Mouse (Mus musculus) embryonic facial prominence, embryonic 13.5 days (tissue): ENCODE measurements around the gene Cox14. TPM values are rescaled to one million over a fixed set of nuclear protein-coding genes. Genes with fewer than 3 reads are reported as not detected.
"Not testable (repeated sequence)": the region's sequence is repeated elsewhere in the genome, so short reads cannot be mapped to it uniquely, and the experiment has no call there.

Experiments
- ATAC-seq: fragments of 200-750 bp; cut with Nextera tagmentation; 2 replicates; pipeline ENCODE4 v1.8.0; 2017; ENCODE audit warnings: low read depth; ENCODE audit not compliant: insufficient number of reproducible peaks, insufficient read depth, low FRiP score, low TSS enrichment
- H3K27ac ChIP-seq: fragments of 300-500 bp; sonication (generic); 2 replicates; pipeline ENCODE4 v1.5.1; 2015; ENCODE audit warnings: moderate library complexity, mild to moderate bottlenecking, inconsistent platforms
- H3K27me3 ChIP-seq: fragments of 300-500 bp; sonication (generic); 2 replicates; pipeline ENCODE4 v1.6.1; 2015; ENCODE audit warnings: mild to moderate bottlenecking, inconsistent platforms
- H3K36me3 ChIP-seq: fragments of 300-500 bp; sonication (generic); 2 replicates; pipeline ENCODE4 v1.6.1; 2015; ENCODE audit warnings: mild to moderate bottlenecking, inconsistent platforms
- H3K4me1 ChIP-seq: fragments of 300-500 bp; sonication (generic); 2 replicates; pipeline ENCODE4 v1.6.1; 2015; ENCODE audit warnings: inconsistent platforms
- H3K4me2 ChIP-seq: fragments of 300-500 bp; sonication (generic); 2 replicates; pipeline ENCODE4 v1.6.1; 2015; ENCODE audit warnings: moderate library complexity, mild to moderate bottlenecking, inconsistent platforms
- H3K4me3 ChIP-seq: fragments of 300-500 bp; sonication (generic); 2 replicates; pipeline ENCODE4 v1.5.1; 2015; ENCODE audit warnings: mild to moderate bottlenecking, inconsistent platforms
- H3K9ac ChIP-seq: fragments of 300-500 bp; sonication (generic); 2 replicates; pipeline ENCODE4 v1.6.1; 2015; ENCODE audit warnings: mild to moderate bottlenecking, inconsistent platforms
- H3K9me3 ChIP-seq: fragments of 300-500 bp; sonication (generic); 2 replicates; pipeline ENCODE4 v1.6.1; 2016; ENCODE audit warnings: inconsistent platforms
- WGBS: fragments of 180-500 bp; shearing (Covaris S2); methylation state at CpG from one replicate; pipeline ENCODE4 v1.1.7; 2015; ENCODE audit warnings: mixed read lengths; 5-methylcytosine and 5-hydroxymethylcytosine counted together
- polyA plus RNA-seq: library from polyadenylated mRNA; unstranded; fragments of >200 nt; fragmentation: Nextera tagmentation; extraction: Ambion mirVana; gene quantifications from 2 replicates; pipeline ENCODE4 v1.2.1, GENCODE M21; 2015

Cox14 gene
- polyA plus RNA-seq, 1 experiment from 2014 or later: 144 TPM

DNA sequence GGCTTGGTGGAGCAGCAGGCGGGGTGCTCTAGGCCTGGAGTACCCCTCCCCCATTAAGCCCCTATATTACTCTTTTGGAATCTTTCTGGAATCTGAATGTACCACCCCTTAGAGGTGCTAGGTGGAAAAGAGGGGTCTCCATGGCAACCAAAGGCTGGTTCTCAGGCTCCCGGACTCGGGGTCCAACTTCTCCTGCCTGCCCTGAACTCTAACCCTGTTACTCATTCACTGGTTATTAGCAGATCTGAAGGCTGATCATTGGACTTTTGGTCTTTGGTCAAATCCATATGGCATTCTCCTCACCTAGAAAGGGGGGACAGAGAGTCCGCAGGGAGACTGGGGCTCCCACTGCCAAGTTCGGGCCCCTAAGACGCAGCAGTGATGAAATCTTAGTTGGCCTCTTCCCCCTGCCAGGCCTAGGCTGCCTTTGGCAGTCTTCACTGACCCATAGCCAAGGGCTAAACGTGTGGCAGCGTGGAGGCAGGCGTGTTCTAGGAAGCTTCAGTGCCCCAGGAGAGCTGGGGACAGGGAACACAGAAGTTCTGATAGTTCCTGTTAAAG lies 6.9 kb upstream of the Cox14 start:
- Histone ChIP-seq H3K27ac (no peak overlapping the region), H3K4me2 (no peak overlapping the region), H3K27me3 (no peaks in the 10 kb centered on the region), H3K4me3 (no peak overlapping the region), H3K4me1 (peaks cover 17% of the 10 kb centered on the region), H3K36me3 (peaks cover 48% of the 10 kb centered on the region), H3K9ac (no peak overlapping the region), H3K9me3 (no peaks in the 10 kb centered on the region)
- ATAC-seq: no peak
- 89% methylated on average over 9 of the region's 9 CpGs for WGBS

DNA sequence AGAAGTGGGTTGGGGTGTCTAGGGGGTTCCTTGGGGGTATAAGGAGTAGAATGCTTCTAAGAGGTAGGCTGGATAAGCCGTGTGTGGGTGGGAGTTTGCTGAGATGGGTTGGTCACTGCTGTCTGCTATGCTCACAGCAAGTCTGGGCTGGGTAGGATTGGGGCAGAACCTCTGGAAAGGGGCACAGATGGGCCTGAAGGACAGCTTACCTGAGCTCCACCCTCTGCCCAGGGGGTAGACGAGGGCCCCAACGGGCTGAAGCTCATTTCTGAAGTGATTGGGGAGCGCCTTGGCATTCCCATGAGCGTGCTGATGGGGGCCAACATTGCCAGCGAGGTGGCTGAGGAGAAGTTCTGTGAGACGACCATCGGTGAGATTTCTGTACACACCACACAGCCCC lies 5.6 kb upstream of the Cox14 start:
- no peak overlapping the region for H3K27ac ChIP-seq
- H3K9me3 ChIP-seq: no peaks in the 10 kb centered on the region
- no peaks in the 10 kb centered on the region for H3K27me3 ChIP-seq
- H3K4me2 ChIP-seq: no peak overlapping the region
- H3K4me3 ChIP-seq: no peak overlapping the region
- no peak for ATAC-seq
- H3K9ac ChIP-seq: no peak overlapping the region
- WGBS: 79% methylated on average over 8 of the region's 8 CpGs
- H3K4me1 ChIP-seq: peaks cover 30% of the 10 kb centered on the region
- peaks cover 35% of the 10 kb centered on the region for H3K36me3 ChIP-seq

DNA sequence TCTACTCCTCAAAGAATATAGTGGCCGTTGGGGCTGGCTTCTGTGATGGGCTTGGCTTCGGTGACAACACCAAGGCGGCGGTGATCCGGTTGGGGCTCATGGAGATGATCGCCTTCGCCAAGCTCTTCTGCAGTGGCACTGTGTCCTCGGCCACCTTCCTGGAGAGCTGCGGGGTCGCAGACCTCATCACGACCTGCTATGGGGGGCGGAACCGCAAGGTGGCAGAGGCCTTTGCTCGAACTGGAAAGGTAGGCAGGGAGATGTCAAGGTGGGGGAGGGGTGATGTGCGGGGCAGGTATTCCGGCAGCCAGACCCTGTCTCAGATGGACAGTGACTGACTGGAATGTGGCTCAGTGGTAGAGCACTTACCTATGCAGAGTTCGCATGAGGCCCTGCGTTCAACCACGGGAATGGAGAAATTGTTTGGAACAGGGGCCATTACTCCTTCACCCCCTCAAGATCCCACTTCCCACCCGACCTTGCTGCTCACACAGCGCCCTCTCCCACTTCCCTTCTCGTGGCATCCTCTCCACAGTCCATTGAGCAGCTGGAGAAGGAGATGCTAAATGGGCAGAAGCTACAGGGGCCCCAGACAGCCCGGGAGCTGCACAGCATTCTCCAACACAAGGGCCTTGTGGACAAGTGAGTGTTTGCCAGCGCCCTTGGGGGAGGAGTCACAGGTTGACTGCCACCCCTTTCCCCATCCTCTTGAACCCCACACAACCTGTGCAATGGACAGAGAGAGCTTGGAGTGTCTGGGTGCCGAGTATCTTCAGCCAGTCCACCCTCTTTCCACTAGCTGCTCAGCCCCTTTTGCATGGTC lies 3.3 kb upstream of the Cox14 start:
- WGBS: 79% methylated on average over 25 of the region's 25 CpGs
- Histone ChIP-seq H3K4me1 (peaks cover 28% of the 10 kb centered on the region), H3K27me3 (no peaks in the 10 kb centered on the region), H3K9me3 (no peaks in the 10 kb centered on the region), H3K9ac (no peak overlapping the region), H3K4me2 (no peak overlapping the region), H3K27ac (no peak overlapping the region), H3K4me3 (no peak overlapping the region), H3K36me3 (peaks cover 27% of the 10 kb centered on the region)
- no peak for ATAC-seq

DNA sequence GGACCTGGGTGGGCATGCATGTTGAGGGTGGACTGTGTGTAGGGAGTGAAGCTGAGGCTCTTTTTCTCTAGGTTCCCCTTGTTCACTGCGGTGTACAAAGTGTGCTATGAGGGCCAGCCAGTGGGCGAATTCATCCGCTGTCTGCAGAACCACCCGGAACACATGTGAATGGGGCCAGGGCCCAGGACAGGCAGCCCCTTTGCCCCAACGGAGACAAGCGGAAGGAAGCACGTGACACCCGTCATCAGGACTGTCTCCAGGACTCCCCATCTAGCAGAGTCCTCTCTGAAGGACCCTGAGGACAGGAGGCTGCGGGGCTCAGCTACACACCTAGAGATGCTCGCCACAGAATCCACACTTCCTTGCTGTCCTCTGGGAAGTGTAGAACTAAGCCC lies 2.3 kb upstream of the Cox14 start:
- H3K27me3 ChIP-seq: no peaks in the 10 kb centered on the region
- no peak for ATAC-seq
- H3K9me3 ChIP-seq: no peaks in the 10 kb centered on the region
- peaks cover 30% of the 10 kb centered on the region for H3K36me3 ChIP-seq
- H3K4me1 ChIP-seq: peaks cover 23% of the 10 kb centered on the region
- H3K9ac ChIP-seq: no peak overlapping the region
- peak overlapping the region; percentile 69; the same call in 1 of the 2 replicates for H3K27ac ChIP-seq
- 55% methylated on average over 10 of the region's 10 CpGs for WGBS
- H3K4me2 ChIP-seq: no peak overlapping the region
- H3K4me3 ChIP-seq: no peak overlapping the region

DNA sequence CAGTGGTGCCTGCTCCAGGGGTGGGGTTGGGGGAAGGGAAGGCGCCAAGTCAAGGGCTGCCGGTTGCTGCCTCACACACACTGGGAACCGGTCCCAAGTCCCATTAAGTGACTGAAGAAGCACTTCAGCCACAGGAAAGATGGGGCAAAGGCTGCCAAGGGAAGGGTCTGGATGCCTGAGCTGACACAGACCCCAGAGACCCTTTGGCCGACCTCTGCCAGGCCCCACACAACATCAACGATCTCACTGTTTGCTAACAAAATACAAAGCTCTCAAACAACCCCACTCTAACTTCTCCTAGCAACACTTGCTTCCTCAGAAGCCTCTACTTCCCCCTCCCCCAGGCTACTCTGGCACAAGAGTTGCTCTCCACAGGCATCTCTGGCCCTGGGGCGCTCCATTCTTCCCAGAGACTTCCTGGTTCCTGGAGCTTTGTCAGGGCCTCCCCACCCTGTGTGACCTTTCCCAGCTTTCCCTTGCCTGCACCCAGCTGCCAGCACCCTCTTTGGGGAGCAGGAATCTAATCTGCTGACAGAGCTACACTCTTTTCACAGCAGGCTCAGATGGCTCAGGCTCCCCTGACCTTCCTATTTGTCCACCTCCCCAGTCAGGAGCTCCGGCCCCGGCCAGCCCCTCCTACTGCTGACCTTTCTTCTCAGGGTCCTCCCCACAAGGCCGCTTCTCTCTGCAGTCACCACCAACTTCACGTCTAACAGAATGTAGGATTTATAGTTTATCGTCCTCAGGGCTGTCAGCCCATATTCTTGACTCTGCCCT lies 1.7 kb upstream of the Cox14 start:
- Histone ChIP-seq H3K27ac (peak overlapping the region; percentile 69), H3K27me3 (no peaks in the 10 kb centered on the region), H3K9me3 (no peaks in the 10 kb centered on the region), H3K4me1 (peaks cover 23% of the 10 kb centered on the region), H3K9ac (peak overlapping the region; percentile 40), H3K4me2 (peak overlapping the region; percentile 65; the same call in 1 of the 2 replicates), H3K36me3 (peaks cover 30% of the 10 kb centered on the region), H3K4me3 (no peak overlapping the region)
- ATAC-seq: no peak
- 24% methylated on average over 11 of the region's 11 CpGs for WGBS

DNA sequence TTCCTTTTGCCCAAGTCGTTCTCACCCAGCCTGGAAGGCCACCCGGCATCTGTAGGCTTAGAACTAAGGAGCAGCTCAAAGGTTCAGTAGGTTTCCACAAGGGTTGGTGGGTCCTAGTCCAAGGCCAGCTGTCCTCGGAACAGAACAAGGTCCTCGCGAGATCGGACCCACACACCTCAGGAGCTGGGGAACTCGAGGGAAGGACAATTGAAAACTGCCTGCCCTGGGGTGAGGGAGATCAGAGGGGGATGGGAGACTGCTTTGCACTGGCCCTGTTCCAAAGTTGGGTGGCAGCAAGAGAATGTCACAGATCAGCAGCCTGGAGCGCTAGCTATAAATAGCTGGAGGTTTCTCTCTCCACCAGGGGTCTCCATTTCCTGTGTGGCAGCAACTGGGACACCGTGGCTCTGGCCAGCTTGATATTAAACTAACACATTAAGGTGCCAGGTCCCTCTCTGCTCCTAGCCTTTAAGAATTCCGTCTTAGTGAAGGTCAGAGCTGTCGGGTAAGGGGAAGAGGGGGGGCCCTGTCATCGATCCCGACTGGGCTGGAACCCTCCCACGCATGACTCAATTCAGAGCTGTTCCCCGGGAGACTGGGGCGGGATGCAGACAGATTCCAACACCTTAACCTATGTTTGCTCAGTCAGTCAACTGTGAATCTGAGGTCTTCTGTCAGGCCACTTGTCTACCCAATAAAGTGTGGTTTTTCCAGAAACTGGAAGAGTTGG lies 961 bp upstream of the Cox14 start:
- Histone ChIP-seq H3K9ac (peak overlapping the region; percentile 60), H3K4me3 (peak overlapping the region; percentile 96), H3K4me1 (peaks cover 23% of the 10 kb centered on the region), H3K27me3 (no peaks in the 10 kb centered on the region), H3K27ac (peak overlapping the region; percentile 69; the same call in 1 of the 2 replicates), H3K4me2 (peak overlapping the region; percentile 65), H3K36me3 (peaks cover 31% of the 10 kb centered on the region), H3K9me3 (0 out of 2 replicates have a peak, but pooled peaks cover 4% of the 10 kb centered on the region)
- 0 out of 2 replicates have a peak, but pooled peaks have one; percentile 8 for ATAC-seq
- WGBS: 8% methylated on average over 16 of the region's 16 CpGs

DNA sequence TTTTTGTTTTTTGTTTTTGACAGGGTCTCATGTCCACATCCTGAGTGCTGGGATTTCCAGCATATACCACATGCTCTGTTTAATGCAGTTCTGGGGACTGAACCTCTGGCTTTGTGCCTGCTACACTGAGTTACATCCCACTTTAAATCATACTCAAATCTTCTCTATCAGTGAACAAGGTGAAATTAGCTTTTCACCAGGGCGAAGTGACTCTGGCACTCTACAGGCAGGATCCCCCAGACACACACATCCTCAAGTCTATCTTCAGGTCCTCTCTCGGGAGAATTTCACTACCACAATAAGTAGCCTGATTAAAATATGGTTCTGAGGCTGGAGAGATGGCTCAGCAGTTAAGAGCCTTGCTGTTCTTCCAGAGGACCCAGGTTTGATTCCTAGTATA lies 1.1 kb downstream of the Cox14 start:
- peak overlapping the region; percentile 94 for H3K9ac ChIP-seq
- peaks cover 47% of the 10 kb centered on the region for H3K36me3 ChIP-seq
- peaks cover 23% of the 10 kb centered on the region for H3K4me1 ChIP-seq

DNA sequence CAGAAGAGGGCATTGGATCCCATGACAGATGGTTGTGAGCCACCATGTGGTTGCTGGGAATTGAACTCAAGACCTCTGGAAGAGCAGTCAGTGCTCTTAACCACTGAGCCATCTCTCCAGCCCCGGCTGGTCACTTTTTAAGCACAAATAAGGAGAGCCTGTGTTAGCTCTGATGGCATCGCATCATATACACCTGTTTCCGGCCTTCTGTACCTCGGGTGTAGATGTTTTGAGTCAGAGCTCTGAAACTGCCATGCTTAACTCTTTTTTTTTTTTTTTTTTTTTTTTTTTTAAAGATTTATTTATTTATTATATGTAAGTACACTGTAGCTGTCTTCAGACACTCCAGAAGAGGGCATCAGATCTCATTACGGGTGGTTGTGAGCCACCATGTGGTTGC lies 1.6 kb downstream of the Cox14 start:
- peaks cover 23% of the 10 kb centered on the region for H3K4me1 ChIP-seq
- not testable (repeated sequence) for H3K9ac ChIP-seq, H3K4me2 ChIP-seq, H3K9me3 ChIP-seq, ATAC-seq, H3K27me3 ChIP-seq, H3K27ac ChIP-seq, H3K4me3 ChIP-seq
- H3K36me3 ChIP-seq: peaks cover 47% of the 10 kb centered on the region
- 93% methylated on average over 4 of the region's 5 CpGs for WGBS

More for the DNA sequence above, 1.1 kb downstream of the Cox14 start:
- no peaks in the 10 kb centered on the region for H3K27me3 ChIP-seq
- 0 out of 2 replicates have a peak, but pooled peaks cover 4% of the 10 kb centered on the region for H3K9me3 ChIP-seq
- peak overlapping the region; percentile 96 for H3K4me3 ChIP-seq
- no peak for ATAC-seq
- H3K27ac ChIP-seq: no peak overlapping the region
- H3K4me2 ChIP-seq: peak overlapping the region; percentile 65
- 73% methylated on average over 2 of the region's 2 CpGs for WGBS

DNA sequence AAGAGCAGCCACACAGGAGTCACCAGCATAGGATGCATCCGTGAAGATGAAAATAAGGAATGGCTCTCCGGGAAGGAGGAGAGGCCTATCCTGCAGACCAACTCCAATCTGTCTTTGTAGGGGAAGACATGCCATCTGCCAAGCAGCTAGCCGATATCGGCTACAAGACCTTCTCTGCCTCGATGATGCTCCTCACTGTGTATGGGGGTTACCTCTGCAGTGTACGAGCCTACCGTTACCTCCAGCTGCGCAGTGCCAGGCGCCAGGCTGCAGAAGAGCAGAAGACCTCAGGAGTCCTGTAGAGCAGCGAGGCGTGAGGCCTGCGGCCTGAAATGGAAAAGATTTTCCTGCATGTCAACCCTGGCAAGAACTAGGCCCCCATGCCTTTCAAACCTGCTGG lies 2.1 kb downstream of the Cox14 start:
- Histone ChIP-seq H3K9ac (no peak overlapping the region), H3K4me3 (no peak overlapping the region), H3K36me3 (peaks cover 47% of the 10 kb centered on the region), H3K4me1 (peaks cover 23% of the 10 kb centered on the region), H3K4me2 (no peak overlapping the region), H3K27me3 (no peaks in the 10 kb centered on the region), H3K9me3 (0 out of 2 replicates have a peak, but pooled peaks cover 4% of the 10 kb centered on the region), H3K27ac (no peak overlapping the region)
- WGBS: 94% methylated on average over 12 of the region's 12 CpGs
- no peak for ATAC-seq

DNA sequence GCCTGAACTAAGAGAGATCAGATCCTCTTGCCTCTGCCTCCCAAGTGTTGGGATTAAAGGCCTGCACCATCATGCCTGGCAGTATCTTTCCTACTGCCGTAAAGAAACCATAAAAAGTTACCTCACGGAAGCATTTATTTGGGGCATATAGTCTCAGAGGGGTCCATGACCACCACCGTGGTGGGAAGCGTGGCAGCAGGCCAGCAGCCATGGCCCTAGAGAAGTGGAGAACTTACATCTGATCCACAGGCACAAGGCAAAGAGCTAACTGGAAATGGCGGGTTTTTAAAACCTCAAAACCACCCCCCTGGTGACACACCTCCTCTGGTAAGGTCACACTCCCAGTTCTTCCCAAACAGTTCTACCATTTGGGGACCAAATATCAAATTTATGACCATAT lies 2.8 kb downstream of the Cox14 start:
- Histone ChIP-seq H3K36me3 (peaks cover 52% of the 10 kb centered on the region), H3K9ac (no peak overlapping the region), H3K4me1 (peaks cover 22% of the 10 kb centered on the region), H3K4me2 (no peak overlapping the region), H3K4me3 (no peak overlapping the region), H3K27ac (no peak overlapping the region), H3K27me3 (no peaks in the 10 kb centered on the region), H3K9me3 (0 out of 2 replicates have a peak, but pooled peaks cover 4% of the 10 kb centered on the region)
- no peak for ATAC-seq
- 95% methylated on average over 5 of the region's 5 CpGs for WGBS
